Mouse (Mus musculus): ENCODE data around the gene Plekhh1. TPM values are rescaled to one million over a fixed set of nuclear protein-coding genes. Genes with fewer than 3 reads are reported as not detected.
"Not testable (repeated sequence)": the region's sequence is repeated elsewhere in the genome, so short reads cannot be mapped to it uniquely, and the experiment has no call there.

Gene Plekhh1
- polyA plus RNA-seq, 1 experiment from 2014 or later = 7.9 TPM

- peak overlapping the region; percentile 88; the same call in 1 of the 2 replicates for H3K27ac ChIP-seq (replicated peaks)
- no peak for DNase-seq (ENCODE audit: low spot score)
- no peaks in the 10 kb centered on the region for H3K36me3 ChIP-seq
- H3K4me3 ChIP-seq = peak overlapping the region; percentile 95
- H3K9me3 ChIP-seq (replicated peaks) = no peaks in the 10 kb centered on the region
- peaks cover 25% of the 10 kb centered on the region for H3K4me1 ChIP-seq
- WGBS = 39% methylated on average over 9 of the region's 9 CpGs
- H3K27me3 ChIP-seq (ENCODE audit: low read depth, poor library complexity, severe bottlenecking) = peaks cover 44% of the 10 kb centered on the region
Observed at GRCm38 (mm10) chr12:79006076-79006475, 22.9 kb upstream of the Plekhh1 start.

DNA sequence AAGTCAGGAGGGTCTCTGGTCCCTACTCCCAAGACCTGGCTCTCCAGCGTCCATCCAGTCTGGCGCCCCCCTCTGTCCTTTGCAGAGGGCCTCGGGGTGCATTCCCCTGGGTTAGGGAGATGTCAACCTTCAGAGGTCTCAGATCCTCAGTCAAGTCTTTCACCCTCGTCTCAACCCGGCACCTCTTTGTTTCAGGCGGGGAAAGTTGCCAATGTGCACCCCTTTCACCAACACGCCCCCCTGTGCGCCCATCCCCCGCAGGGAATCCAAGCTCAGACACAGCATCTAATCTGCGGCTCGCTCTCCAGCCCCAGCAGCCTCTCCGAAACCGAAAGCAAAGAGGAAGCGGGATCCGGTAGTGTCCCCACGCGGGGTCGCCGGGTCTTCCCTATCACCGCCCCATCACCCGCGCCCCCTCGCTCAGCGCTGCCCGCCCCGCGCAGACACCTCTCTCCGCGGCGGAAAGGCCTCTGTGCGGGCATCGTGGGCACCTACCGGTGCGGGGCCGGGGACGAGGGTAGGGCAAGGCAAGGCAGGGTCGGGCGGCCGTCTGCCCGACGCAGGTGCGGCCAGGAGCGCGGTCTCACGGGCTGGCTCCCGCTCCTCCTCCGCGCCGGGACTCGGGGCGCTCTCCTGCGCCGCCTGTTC, 22.4 kb upstream of the Plekhh1 start:
- peaks cover 44% of the 10 kb centered on the region for H3K27me3 ChIP-seq (ENCODE audit: low read depth, poor library complexity, severe bottlenecking)
- H3K4me3 ChIP-seq = peak overlapping the region; percentile 95
- peak; percentile 60 for DNase-seq (ENCODE audit: low spot score)
- no peaks in the 10 kb centered on the region for H3K9me3 ChIP-seq (replicated peaks)
- peak overlapping the region; percentile 88 for H3K27ac ChIP-seq (replicated peaks)
- H3K4me1 ChIP-seq = peaks cover 28% of the 10 kb centered on the region
- H3K36me3 ChIP-seq = no peaks in the 10 kb centered on the region
- WGBS = under 1% methylated on average over 52 of the region's 53 CpGs

GRCm38 (mm10) chr12:79007126-79007753, 21.7 kb upstream of the Plekhh1 start, which contains the start of gene Tmem229b:
TSS of gene Tmem229b (minus strand) at chr12:79007627.
- Histone ChIP-seq H3K4me1 (peaks cover 28% of the 10 kb centered on the region), H3K27ac (replicated peaks) (peak within 1 kb of the TSS; percentile 88), H3K36me3 (no peaks in the 10 kb centered on the region), H3K27me3 (ENCODE audit: low read depth, poor library complexity, severe bottlenecking) (peaks cover 44% of the 10 kb centered on the region), H3K9me3 (replicated peaks) (no peaks in the 10 kb centered on the region), H3K4me3 (peak within 1 kb of the TSS; percentile 95)
- DNase-seq (ENCODE audit: low spot score) = peak; percentile 79
- under 1% methylated on average over 49 of the region's 49 CpGs for WGBS

DNA sequence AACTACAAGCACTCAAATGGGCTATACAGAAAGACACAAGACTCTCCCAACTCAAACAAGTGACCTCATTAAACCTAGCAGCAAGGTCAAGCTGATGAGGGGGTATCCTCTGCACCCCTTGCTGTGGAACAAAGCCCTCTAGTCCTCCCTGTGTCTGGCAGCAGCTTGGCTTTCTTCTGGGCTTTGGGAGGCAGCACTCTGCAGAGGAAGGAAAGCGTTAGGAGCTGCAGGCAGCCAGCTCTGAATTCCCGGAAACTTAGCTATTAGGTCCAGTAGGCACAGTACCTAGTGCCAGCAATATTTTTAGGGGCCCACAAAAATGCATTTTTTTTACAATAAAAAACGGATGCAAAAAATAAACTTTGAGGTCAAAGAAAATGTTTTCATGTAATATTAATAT, 18.4 kb upstream of the Plekhh1 start:
- WGBS = 49% methylated on average over 3 of the region's 3 CpGs

GRCm38 (mm10) chr12:79016109-79016508, 12.9 kb upstream of the Plekhh1 start:
- peaks cover 27% of the 10 kb centered on the region for H3K4me1 ChIP-seq
- DNase-seq (ENCODE audit: low spot score) = peak; percentile 25
- WGBS = 26% methylated on average over 5 of the region's 5 CpGs
- H3K4me3 ChIP-seq = no peak overlapping the region
- no peaks in the 10 kb centered on the region for H3K9me3 ChIP-seq (replicated peaks)
- H3K36me3 ChIP-seq = no peaks in the 10 kb centered on the region
- H3K27me3 ChIP-seq (ENCODE audit: low read depth, poor library complexity, severe bottlenecking) = no peaks in the 10 kb centered on the region
- H3K27ac ChIP-seq (replicated peaks) = peak overlapping the region; percentile 66

More for the DNA sequence above, 18.4 kb upstream of the Plekhh1 start:
- Histone ChIP-seq H3K27me3 (ENCODE audit: low read depth, poor library complexity, severe bottlenecking) (peaks cover 32% of the 10 kb centered on the region), H3K4me3 (no peak overlapping the region), H3K4me1 (peaks cover 32% of the 10 kb centered on the region), H3K9me3 (replicated peaks) (no peaks in the 10 kb centered on the region), H3K27ac (replicated peaks) (no peak overlapping the region), H3K36me3 (no peaks in the 10 kb centered on the region)
- no peak for DNase-seq (ENCODE audit: low spot score)

DNA sequence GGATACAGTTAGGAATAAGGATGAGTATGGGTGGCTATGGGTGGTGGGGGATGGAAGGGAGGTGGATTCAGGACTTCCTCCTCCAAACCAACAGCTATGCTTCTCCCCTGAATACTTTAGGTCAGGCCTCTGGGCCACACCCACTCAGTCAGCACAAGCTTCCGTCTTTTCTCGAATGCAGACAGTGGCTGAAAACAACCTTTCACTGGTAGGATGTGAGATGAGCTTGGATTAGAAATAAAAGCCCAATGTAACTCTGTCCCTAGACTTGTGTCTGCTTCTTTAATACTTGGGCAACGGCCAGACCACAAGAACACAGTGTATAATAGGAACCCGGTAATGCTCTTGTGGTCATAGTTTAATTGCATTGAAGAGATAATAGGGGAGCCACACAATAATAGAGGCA, 11.0 kb upstream of the Plekhh1 start:
- no peaks in the 10 kb centered on the region for H3K27me3 ChIP-seq (ENCODE audit: low read depth, poor library complexity, severe bottlenecking)
- no peak for DNase-seq (ENCODE audit: low spot score)
- no peaks in the 10 kb centered on the region for H3K9me3 ChIP-seq (replicated peaks)
- WGBS = 61% methylated on average over 4 of the region's 4 CpGs
- H3K36me3 ChIP-seq = no peaks in the 10 kb centered on the region
- H3K4me1 ChIP-seq = peaks cover 24% of the 10 kb centered on the region
- H3K27ac ChIP-seq (replicated peaks) = no peak overlapping the region
- no peak overlapping the region for H3K4me3 ChIP-seq

- Histone ChIP-seq H3K4me3 (no peak overlapping the region), H3K27me3 (ENCODE audit: low read depth, poor library complexity, severe bottlenecking) (no peaks in the 10 kb centered on the region), H3K36me3 (no peaks in the 10 kb centered on the region), H3K9me3 (replicated peaks) (no peaks in the 10 kb centered on the region), H3K27ac (replicated peaks) (no peak overlapping the region), H3K4me1 (peaks cover 7% of the 10 kb centered on the region; the same call in 1 of the 2 replicates)
- no peak for DNase-seq (ENCODE audit: low spot score)
- 80% methylated on average over 1 of the region's 1 CpGs for WGBS
Observed at GRCm38 (mm10) chr12:79021902-79022301, 7.1 kb upstream of the Plekhh1 start.

DNA sequence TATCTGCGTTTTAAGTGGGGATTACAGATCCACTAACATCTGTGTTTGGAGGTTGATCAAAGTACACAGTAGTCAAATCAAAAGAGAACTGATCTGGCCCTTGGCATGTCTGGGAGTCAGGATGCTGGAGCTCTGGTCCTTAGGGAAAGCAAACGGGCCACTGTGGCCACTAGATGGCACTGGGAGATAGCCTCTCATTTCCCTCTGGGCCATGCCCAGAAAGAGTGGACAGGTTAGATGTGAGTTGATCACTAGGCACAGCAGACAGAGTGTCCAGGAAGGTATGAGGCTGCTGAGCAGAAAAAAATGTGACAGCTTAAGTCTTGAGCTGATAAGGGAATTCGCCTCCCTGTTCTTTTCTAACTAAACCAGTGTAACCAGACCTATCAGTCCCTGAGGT, 6.1 kb upstream of the Plekhh1 start:
- Histone ChIP-seq H3K4me3 (no peak overlapping the region), H3K36me3 (no peaks in the 10 kb centered on the region), H3K27ac (replicated peaks) (no peak overlapping the region), H3K4me1 (peaks cover 4% of the 10 kb centered on the region; the same call in 1 of the 2 replicates), H3K9me3 (replicated peaks) (no peaks in the 10 kb centered on the region), H3K27me3 (ENCODE audit: low read depth, poor library complexity, severe bottlenecking) (no peaks in the 10 kb centered on the region)
- WGBS = 9% methylated on average over 3 of the region's 3 CpGs
- DNase-seq (ENCODE audit: low spot score) = peak; percentile 60

GRCm38 (mm10) chr12:79027526-79027925, 1.4 kb upstream of the Plekhh1 start:
- DNase-seq (ENCODE audit: low spot score); H3K4me3 ChIP-seq; H3K27ac ChIP-seq (replicated peaks); H3K36me3 ChIP-seq; H3K9me3 ChIP-seq (replicated peaks); H3K27me3 ChIP-seq (ENCODE audit: low read depth, poor library complexity, severe bottlenecking): not testable (repeated sequence)
- H3K4me1 ChIP-seq = peaks cover 21% of the 10 kb centered on the region
- WGBS = 94% methylated on average over 8 of the region's 8 CpGs

GRCm38 (mm10) chr12:79034331-79034730, 5.4 kb downstream of the Plekhh1 start:
- no peak overlapping the region for H3K4me3 ChIP-seq
- H3K4me1 ChIP-seq = peaks cover 24% of the 10 kb centered on the region
- no peak for DNase-seq (ENCODE audit: low spot score)
- H3K36me3 ChIP-seq = no peaks in the 10 kb centered on the region
- peaks cover 9% of the 10 kb centered on the region for H3K27me3 ChIP-seq (ENCODE audit: low read depth, poor library complexity, severe bottlenecking)
- no peak overlapping the region for H3K27ac ChIP-seq (replicated peaks)
- no peaks in the 10 kb centered on the region for H3K9me3 ChIP-seq (replicated peaks)
- WGBS = 98% methylated on average over 2 of the region's 2 CpGs

GRCm38 (mm10) chr12:79035349-79035748, 6.4 kb downstream of the Plekhh1 start:
- no peak for DNase-seq (ENCODE audit: low spot score)
- Histone ChIP-seq H3K27ac (replicated peaks) (no peak overlapping the region), H3K4me3 (no peak overlapping the region), H3K27me3 (ENCODE audit: low read depth, poor library complexity, severe bottlenecking) (peaks cover 6% of the 10 kb centered on the region), H3K9me3 (replicated peaks) (no peaks in the 10 kb centered on the region), H3K4me1 (peaks cover 14% of the 10 kb centered on the region), H3K36me3 (0 out of 2 replicates have a peak, but pooled peaks cover 2% of the 10 kb centered on the region)
- 11% methylated on average over 3 of the region's 3 CpGs for WGBS

DNA sequence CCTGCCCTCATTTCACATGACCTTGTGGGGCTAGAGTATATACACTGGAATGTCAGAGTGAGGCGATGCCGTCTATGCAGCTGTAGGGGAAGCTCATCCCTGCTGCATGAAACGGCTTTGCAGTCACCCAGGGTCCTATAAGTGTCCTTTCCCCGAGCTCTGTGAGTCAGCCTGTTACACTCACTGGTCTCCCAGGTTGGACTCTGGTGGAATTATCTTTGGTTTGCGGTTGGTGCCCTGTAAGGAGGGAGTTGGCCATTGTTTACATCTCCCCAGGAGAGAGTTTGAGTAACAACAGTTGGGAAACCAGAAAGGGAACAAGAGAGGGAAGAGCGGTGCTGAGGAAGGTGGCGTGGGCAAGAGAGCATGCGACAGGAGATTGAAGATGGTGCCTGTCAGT, 10.7 kb downstream of the Plekhh1 start:
- H3K27ac ChIP-seq (replicated peaks) = no peak overlapping the region
- WGBS = 69% methylated on average over 8 of the region's 8 CpGs
- H3K9me3 ChIP-seq (replicated peaks) = no peaks in the 10 kb centered on the region
- peaks cover 10% of the 10 kb centered on the region for H3K4me1 ChIP-seq
- H3K27me3 ChIP-seq (ENCODE audit: low read depth, poor library complexity, severe bottlenecking) = no peaks in the 10 kb centered on the region
- H3K36me3 ChIP-seq = peaks cover 40% of the 10 kb centered on the region
- DNase-seq (ENCODE audit: low spot score) = no peak
- H3K4me3 ChIP-seq = no peak overlapping the region

- Histone ChIP-seq H3K27ac (replicated peaks) (no peak overlapping the region), H3K9me3 (replicated peaks) (no peaks in the 10 kb centered on the region), H3K4me3 (no peak overlapping the region), H3K36me3 (peaks cover 46% of the 10 kb centered on the region), H3K27me3 (ENCODE audit: low read depth, poor library complexity, severe bottlenecking) (no peaks in the 10 kb centered on the region), H3K4me1 (peaks cover 4% of the 10 kb centered on the region)
- DNase-seq (ENCODE audit: low spot score) = no peak
- WGBS = 89% methylated on average over 11 of the region's 11 CpGs
Observed at GRCm38 (mm10) chr12:79040201-79040827, 11.4 kb downstream of the Plekhh1 start.

Data from midbrain, embryonic 10.5 days (tissue).